Mouse (Mus musculus) heart, adult 2 months (tissue): Measurements from ENCODE around the gene Thap3.

Experiments used
- CTCF ChIP-seq: fragments of 200-600 bp; IDR thresholded peaks from 2 replicates; pipeline ENCODE4 v1.8.1; 2022; ENCODE audit warnings: antibody characterized with exemption, mild to moderate bottlenecking, moderate library complexity
- EP300 ChIP-seq: fragments of 200-500 bp; IDR thresholded peaks from 2 replicates; pipeline ENCODE4 v1.6.1; 2011; ENCODE audit warnings: low read depth, low read length, control low read depth; ENCODE audit not compliant: insufficient read depth

- TF ChIP-seq EP300: 0 out of 2 replicates have a peak, but pooled peaks have one; percentile 16
- TF ChIP-seq CTCF: no peak
Observed at GRCm38 (mm10) chr4:151948497-151949471, 40.0 kb downstream of the Thap3 start.
